Mouse (Mus musculus) midbrain, embryonic 14.5 days (tissue): Measurements from ENCODE around the gene Xxylt1. TPM values are rescaled to one million over a fixed set of nuclear protein-coding genes. Genes with fewer than 3 reads are reported as not detected.
A peak's percentile ranks its signal among the peaks of the same experiment; 100 is the strongest.

Experiments used
- ATAC-seq: fragments of 200-750 bp; cut with Nextera tagmentation; 2 replicates; pipeline ENCODE4 v1.8.0; 2017; ENCODE audit warnings: moderate number of reproducible peaks, moderate library complexity; ENCODE audit not compliant: low FRiP score, low TSS enrichment
- DNase-seq: peaks from one replicate; pipeline ENCODE4 v3.0.0-alpha.2; 2015
- H3K27ac ChIP-seq: fragments of 300-500 bp; sonication (generic); replicated peaks from 2 replicates; pipeline ENCODE4 v1.5.1; 2014; ENCODE audit warnings: mild to moderate bottlenecking, low read depth, low read length, moderate library complexity
- H3K27me3 ChIP-seq: fragments of 300-500 bp; sonication (generic); 2 replicates; pipeline ENCODE4 v1.6.1; 2014; ENCODE audit warnings: low read length, control low read depth, mixed read lengths; ENCODE audit not compliant: control insufficient read depth, insufficient read depth
- H3K36me3 ChIP-seq: fragments of 300-500 bp; sonication (generic); 2 replicates; pipeline ENCODE4 v1.6.1; 2014; ENCODE audit warnings: low read length, control low read depth; ENCODE audit not compliant: control insufficient read depth, insufficient read depth
- H3K4me1 ChIP-seq: fragments of 300-500 bp; sonication (generic); 2 replicates; pipeline ENCODE4 v1.6.1; 2014; ENCODE audit warnings: mild to moderate bottlenecking, antibody characterized with exemption, low read length, control low read depth; ENCODE audit not compliant: control insufficient read depth, insufficient read depth
- H3K4me2 ChIP-seq: fragments of 300-500 bp; sonication (generic); 2 replicates; pipeline ENCODE4 v1.6.1; 2014; ENCODE audit warnings: mild to moderate bottlenecking, low read length, moderate library complexity
- H3K4me3 ChIP-seq: fragments of 300-500 bp; sonication (generic); replicated peaks from 2 replicates; pipeline ENCODE4 v1.5.1; 2014; ENCODE audit warnings: low read depth, low read length
- H3K9ac ChIP-seq: fragments of 300-500 bp; sonication (generic); replicated peaks from 2 replicates; pipeline ENCODE4 v1.6.1; 2014; ENCODE audit warnings: mild to moderate bottlenecking, low read length, moderate library complexity
- H3K9me3 ChIP-seq: fragments of 300-500 bp; sonication (generic); 2 replicates; pipeline ENCODE4 v1.6.1; 2016; ENCODE audit warnings: low read length, control low read depth, mixed read lengths; ENCODE audit not compliant: control insufficient read depth
- WGBS: fragments of 180-500 bp; shearing (Covaris S2); extraction: QIAGEN DNeasy Blood & Tissue Kit; methylation state at CpG from one replicate; pipeline ENCODE4 v1.1.7; 2014; 5-methylcytosine and 5-hydroxymethylcytosine counted together
- polyA plus RNA-seq: library from polyadenylated mRNA; unstranded; fragments of >200 nt; fragmentation: Nextera tagmentation; extraction: Ambion mirVana; gene quantifications from 2 replicates; pipeline ENCODE4 v1.2.1, GENCODE M21; 2014

Xxylt1 gene
- polyA plus RNA-seq, 1 experiment from 2014 or later = 14.4 TPM

DNA sequence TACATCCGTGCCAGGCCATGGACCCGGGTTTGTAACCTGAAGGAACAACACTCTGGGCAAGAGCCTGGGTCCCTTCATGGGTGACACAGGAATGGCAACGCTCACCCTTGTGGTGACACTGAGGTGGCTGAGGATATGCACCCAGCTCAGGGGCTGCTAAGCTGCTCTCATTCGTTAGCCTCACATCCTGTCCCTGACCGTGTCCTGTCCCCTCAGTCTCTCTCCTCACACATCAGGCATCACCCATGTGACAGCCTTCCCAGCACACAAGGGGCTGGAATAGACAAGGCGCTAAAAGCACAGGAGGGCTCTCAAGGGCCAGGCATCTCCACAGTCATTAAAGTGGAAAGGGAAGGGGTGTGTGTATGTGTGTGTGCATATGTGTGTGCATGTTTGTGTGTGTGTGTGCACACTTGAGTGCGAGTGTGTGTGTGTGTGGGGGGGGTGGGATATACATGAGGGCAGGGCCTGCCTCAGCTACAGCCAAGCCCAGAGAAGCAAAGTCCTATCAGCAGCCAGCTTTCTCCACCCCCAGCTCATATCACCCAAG is 29.0 kb downstream of the Xxylt1 start:
- no peak for DNase-seq
- Histone ChIP-seq H3K4me3 (no peak overlapping the region), H3K36me3 (no peaks in the 10 kb centered on the region), H3K27me3 (no peaks in the 10 kb centered on the region), H3K9me3 (no peaks in the 10 kb centered on the region), H3K27ac (no peak overlapping the region), H3K9ac (no peak overlapping the region), H3K4me2 (no peak overlapping the region), H3K4me1 (no peaks in the 10 kb centered on the region)
- WGBS = 78% methylated on average over 7 of the region's 7 CpGs
- no peak for ATAC-seq

DNA sequence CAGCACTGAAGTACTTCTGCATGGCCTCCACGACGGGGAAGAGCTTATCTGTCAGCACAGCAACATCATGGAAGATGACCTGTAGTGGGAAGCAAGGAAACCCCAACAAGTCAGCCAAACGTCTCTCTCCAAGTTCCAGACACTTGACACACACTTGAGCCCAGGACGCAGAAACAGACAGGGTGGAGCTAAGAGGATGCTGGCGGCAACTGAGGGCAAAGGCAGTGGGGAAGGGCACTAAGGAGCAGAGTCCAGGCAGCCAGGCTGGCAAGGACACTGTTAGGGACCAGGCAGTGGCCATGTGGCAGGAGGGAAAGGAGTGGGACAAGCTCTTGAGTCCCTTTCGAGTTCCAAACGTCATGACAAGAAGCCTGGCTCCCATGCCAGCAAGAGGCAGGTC is 30.5 kb downstream of the Xxylt1 start:
- Histone ChIP-seq H3K36me3 (no peaks in the 10 kb centered on the region), H3K9ac (no peak overlapping the region), H3K27me3 (no peaks in the 10 kb centered on the region), H3K9me3 (no peaks in the 10 kb centered on the region), H3K4me1 (no peaks in the 10 kb centered on the region), H3K4me3 (no peak overlapping the region), H3K27ac (no peak overlapping the region), H3K4me2 (no peak overlapping the region)
- ATAC-seq (no peak), DNase-seq (no peak)
- WGBS = 89% methylated on average over 7 of the region's 7 CpGs

DNA sequence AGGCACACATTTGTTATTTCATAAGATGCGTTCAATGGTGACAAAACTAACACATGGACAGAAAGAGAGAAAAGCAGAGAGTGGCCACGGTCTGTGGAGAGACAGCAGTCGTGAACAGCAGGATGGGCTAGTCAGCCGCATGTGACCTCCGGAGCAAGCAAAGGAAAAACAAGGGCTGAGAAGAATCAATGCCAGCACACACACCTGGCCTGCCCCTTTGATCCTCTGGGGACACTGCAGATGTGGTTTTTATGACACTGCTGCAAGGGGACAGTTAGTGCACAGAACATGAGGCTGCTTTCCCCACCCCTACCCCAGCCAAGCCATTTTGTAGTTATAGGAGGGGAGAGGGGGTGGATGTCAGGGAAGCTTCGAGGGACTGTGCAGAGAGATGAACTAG is 33.0 kb downstream of the Xxylt1 start:
- H3K4me1 ChIP-seq = no peaks in the 10 kb centered on the region
- ATAC-seq (no peak), DNase-seq (no peak)
- H3K27ac ChIP-seq = no peak overlapping the region
- 88% methylated on average over 6 of the region's 6 CpGs for WGBS
- no peak overlapping the region for H3K4me2 ChIP-seq
- H3K36me3 ChIP-seq = no peaks in the 10 kb centered on the region
- no peaks in the 10 kb centered on the region for H3K27me3 ChIP-seq
- no peak overlapping the region for H3K4me3 ChIP-seq
- no peak overlapping the region for H3K9ac ChIP-seq
- no peaks in the 10 kb centered on the region for H3K9me3 ChIP-seq

DNA sequence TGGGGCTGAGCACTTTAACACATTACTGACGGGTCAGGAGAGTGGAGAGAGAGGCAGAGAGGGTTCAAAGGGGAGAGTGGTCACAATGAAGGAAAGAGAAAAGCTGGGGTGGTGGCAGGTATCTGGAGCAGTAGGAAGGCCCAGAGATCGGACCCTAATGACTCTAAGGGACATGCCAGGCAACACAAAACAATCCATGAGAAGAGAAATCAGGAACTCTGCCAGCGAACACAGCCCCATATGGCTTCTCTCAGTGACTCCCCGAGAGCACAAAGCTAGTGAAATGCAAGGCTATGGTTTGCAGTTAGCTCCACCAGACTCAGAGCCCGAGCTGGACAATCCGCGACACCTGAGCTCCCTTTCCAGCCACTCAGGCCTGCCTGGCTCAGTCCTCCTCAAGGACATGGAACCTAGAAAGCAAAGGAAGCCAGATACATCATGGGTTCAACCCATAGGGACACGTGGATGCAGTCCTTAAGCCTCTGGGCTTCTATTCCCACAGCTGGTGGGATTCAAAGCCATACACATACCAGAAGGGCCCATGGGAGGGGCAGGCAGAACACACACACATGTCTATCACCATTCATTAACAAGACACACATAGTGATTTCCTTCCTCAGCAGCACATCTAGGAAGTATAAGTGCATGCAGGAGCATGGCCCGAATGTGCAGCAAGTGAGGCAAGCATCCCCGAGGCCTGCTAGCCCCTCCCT is 33.9 kb downstream of the Xxylt1 start:
- Histone ChIP-seq H3K9ac (no peak overlapping the region), H3K4me1 (no peaks in the 10 kb centered on the region), H3K27me3 (no peaks in the 10 kb centered on the region), H3K36me3 (no peaks in the 10 kb centered on the region), H3K4me3 (no peak overlapping the region), H3K27ac (no peak overlapping the region), H3K9me3 (no peaks in the 10 kb centered on the region), H3K4me2 (no peak overlapping the region)
- DNase-seq (no peak), ATAC-seq (no peak)
- 88% methylated on average over 10 of the region's 10 CpGs for WGBS

DNA sequence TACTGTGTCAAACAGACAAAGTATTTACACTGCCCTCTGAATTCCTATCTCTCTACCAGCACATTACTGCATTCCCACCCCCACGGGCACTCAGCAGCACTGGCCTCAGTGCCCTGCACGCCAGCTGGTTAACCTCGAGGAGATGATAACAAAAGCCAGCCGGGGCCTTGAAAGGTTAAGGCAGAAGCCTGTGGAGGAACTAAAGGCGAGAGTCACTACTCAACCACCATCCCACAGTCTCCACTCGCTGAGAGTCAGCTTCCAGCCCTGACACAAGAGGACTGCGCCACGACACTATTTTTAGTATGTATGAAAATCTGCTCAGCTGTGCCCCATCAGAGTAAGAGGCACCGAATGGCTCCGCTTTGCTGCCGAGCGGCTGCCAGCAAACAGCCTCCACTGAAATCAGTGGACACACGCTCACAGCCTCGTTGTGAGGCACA is 35.0 kb downstream of the Xxylt1 start:
- Histone ChIP-seq H3K9me3 (no peaks in the 10 kb centered on the region), H3K4me3 (no peak overlapping the region), H3K4me2 (no peak overlapping the region), H3K4me1 (no peaks in the 10 kb centered on the region), H3K27ac (no peak overlapping the region), H3K36me3 (no peaks in the 10 kb centered on the region), H3K9ac (no peak overlapping the region), H3K27me3 (no peaks in the 10 kb centered on the region)
- no peak for ATAC-seq
- DNase-seq = no peak
- 72% methylated on average over 14 of the region's 14 CpGs for WGBS

DNA sequence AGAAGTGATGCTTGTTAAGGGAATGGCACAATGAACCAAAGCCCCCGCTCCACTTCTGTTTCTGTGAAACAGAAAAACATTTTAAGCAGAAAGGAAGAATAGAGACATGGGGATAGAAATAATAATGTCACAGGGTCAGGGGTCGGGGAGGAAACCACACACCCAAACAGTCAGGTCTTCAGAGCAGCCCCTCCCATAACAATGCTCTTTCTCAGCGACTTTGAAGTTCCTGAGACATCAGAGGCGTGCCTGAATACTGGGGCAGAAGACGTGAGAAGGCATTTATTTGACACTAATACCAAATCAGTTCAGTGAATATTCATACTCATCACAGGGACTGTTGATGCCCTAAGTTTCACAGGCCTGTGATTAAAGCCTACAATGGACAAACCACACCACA is 36.0 kb downstream of the Xxylt1 start:
- Histone ChIP-seq H3K27ac (no peak overlapping the region), H3K36me3 (no peaks in the 10 kb centered on the region), H3K9ac (no peak overlapping the region), H3K9me3 (no peaks in the 10 kb centered on the region), H3K4me1 (no peaks in the 10 kb centered on the region), H3K4me3 (no peak overlapping the region), H3K27me3 (no peaks in the 10 kb centered on the region), H3K4me2 (no peak overlapping the region)
- 44% methylated on average over 5 of the region's 5 CpGs for WGBS
- no peak for DNase-seq
- ATAC-seq = no peak

DNA sequence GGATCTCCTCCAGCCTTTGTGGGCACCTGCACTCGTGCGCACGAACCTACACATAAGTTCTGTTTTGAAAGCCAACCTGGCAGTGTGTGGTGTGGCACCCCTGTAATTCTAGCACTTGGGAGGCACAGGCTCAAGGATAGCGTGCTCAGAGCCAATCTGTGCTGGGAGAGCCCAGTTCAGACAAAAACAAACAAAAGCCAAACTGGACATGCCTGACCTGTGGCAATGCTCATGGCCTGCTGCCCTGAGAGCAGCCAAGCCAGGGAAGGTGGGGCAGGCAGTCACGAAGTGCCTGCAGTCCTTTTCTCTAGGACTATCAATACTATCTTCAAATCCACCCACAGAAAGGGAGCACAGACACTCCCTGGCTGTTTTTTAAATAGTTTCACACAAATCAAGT is 38.1 kb downstream of the Xxylt1 start:
- Histone ChIP-seq H3K4me3 (no peak overlapping the region), H3K4me1 (no peaks in the 10 kb centered on the region), H3K27ac (no peak overlapping the region), H3K9me3 (no peaks in the 10 kb centered on the region), H3K9ac (no peak overlapping the region), H3K4me2 (no peak overlapping the region), H3K36me3 (no peaks in the 10 kb centered on the region), H3K27me3 (no peaks in the 10 kb centered on the region)
- DNase-seq (no peak), ATAC-seq (no peak)
- 97% methylated on average over 5 of the region's 5 CpGs for WGBS

DNA sequence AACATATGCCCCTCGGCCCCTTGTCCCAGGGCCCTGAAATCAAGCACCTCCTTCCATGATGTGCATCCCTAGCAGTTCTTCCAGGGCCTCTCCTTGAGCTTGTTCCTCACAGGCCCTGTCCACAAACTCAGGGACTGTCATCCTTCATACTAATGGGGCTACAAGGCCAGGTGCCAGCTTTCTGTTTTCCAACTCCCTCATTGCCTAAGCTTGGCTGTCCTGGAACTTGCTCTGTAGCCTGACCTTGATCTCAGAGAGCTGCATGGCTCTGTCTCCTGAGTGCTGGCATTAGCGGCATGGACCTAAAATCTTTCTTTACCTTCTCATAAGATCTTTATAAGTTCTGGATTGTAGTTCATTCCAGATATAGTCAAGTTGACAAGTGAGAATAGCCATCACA is 39.7 kb downstream of the Xxylt1 start:
- Histone ChIP-seq H3K4me2 (no peak overlapping the region), H3K36me3 (no peaks in the 10 kb centered on the region), H3K4me1 (no peaks in the 10 kb centered on the region), H3K9me3 (no peaks in the 10 kb centered on the region), H3K27me3 (no peaks in the 10 kb centered on the region), H3K9ac (no peak overlapping the region), H3K27ac (no peak overlapping the region), H3K4me3 (no peak overlapping the region)
- 88% methylated on average over 2 of the region's 2 CpGs for WGBS
- no peak for DNase-seq
- ATAC-seq = no peak

DNA sequence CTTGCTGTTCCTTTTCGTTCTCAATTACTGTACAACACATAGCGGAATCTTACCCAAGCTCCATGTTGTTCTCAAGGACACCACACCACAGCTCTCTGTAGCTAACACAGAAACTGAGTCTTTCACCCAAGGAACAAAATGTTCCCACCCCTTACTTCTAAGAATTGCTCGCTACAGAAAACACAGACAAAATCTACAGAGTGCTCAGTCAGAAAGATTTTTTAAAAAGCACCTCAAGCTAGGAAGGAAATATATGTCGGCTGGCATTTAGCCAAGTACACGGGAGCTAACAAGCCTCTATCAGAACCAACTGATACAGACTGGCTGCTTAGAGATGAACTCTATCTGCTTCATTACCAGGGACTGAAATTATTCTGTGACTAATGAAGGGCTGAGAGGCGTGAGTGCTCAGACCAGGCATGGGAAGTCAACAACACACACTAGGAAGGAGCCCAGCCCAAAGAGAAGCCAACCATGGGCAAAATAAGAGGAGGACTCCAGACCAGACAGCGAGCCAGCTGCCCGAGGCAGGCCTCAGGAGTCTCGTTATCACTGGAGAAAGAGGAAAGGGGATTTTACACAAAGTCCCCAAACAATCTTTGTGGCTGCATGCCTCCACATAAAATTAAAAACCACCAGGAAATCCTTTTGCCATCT is 41.3 kb downstream of the Xxylt1 start:
- Histone ChIP-seq H3K27me3 (no peaks in the 10 kb centered on the region), H3K4me1 (no peaks in the 10 kb centered on the region), H3K4me2 (no peak overlapping the region), H3K4me3 (no peak overlapping the region), H3K9me3 (no peaks in the 10 kb centered on the region), H3K36me3 (no peaks in the 10 kb centered on the region), H3K27ac (peak overlapping the region; percentile 41; the same call in 1 of the 2 replicates), H3K9ac (no peak overlapping the region)
- WGBS = 73% methylated on average over 9 of the region's 9 CpGs
- peak; percentile 64 for DNase-seq
- no peak for ATAC-seq
